Mouse (Mus musculus) erythroblast, embryonic 14.5 days (primary cell): Measurements from ENCODE around the gene Oprd1. TPM values are rescaled to one million over a fixed set of nuclear protein-coding genes. Genes with fewer than 3 reads are reported as not detected.

ENCODE experiments used
- H3K27me3 ChIP-seq: 2 replicates; pipeline ENCODE4 v1.6.1; 2012; ENCODE audit warnings: inconsistent platforms; ENCODE audit not compliant: control insufficient read depth
- H3K36me3 ChIP-seq: 2 replicates; pipeline ENCODE4 v1.6.1; 2012; ENCODE audit warnings: mild to moderate bottlenecking, inconsistent platforms; ENCODE audit not compliant: control insufficient read depth
- H3K4me1 ChIP-seq: 2 replicates; pipeline ENCODE4 v1.6.1; 2012; ENCODE audit warnings: inconsistent platforms; ENCODE audit not compliant: control insufficient read depth
- H3K4me3 ChIP-seq: replicated peaks from 2 replicates; pipeline ENCODE3; 2012; ENCODE audit warnings: moderate library complexity, mild to moderate bottlenecking, inconsistent platforms
- H3K9me3 ChIP-seq: 2 replicates; pipeline ENCODE4 v1.6.1; 2012; ENCODE audit warnings: low read length, inconsistent platforms, mixed read lengths; ENCODE audit not compliant: control insufficient read depth
- GATA1 ChIP-seq: IDR thresholded peaks from 2 replicates; pipeline ENCODE4 v1.6.1; 2012; ENCODE audit warnings: low read length, inconsistent platforms, mixed read lengths
- TAL1 ChIP-seq: IDR thresholded peaks from 3 replicates; pipeline ENCODE4 v1.6.1; 2012; ENCODE audit warnings: low read length, inconsistent platforms, mixed read lengths
- polyA plus RNA-seq: library from polyadenylated mRNA; stranded (reverse); fragments of >175 nt; gene quantifications from 2 replicates; pipeline ENCODE4 v1.2.3, GENCODE M21; 2012

The Oprd1 gene
- polyA plus RNA-seq: not detected in 2 replicates

DNA sequence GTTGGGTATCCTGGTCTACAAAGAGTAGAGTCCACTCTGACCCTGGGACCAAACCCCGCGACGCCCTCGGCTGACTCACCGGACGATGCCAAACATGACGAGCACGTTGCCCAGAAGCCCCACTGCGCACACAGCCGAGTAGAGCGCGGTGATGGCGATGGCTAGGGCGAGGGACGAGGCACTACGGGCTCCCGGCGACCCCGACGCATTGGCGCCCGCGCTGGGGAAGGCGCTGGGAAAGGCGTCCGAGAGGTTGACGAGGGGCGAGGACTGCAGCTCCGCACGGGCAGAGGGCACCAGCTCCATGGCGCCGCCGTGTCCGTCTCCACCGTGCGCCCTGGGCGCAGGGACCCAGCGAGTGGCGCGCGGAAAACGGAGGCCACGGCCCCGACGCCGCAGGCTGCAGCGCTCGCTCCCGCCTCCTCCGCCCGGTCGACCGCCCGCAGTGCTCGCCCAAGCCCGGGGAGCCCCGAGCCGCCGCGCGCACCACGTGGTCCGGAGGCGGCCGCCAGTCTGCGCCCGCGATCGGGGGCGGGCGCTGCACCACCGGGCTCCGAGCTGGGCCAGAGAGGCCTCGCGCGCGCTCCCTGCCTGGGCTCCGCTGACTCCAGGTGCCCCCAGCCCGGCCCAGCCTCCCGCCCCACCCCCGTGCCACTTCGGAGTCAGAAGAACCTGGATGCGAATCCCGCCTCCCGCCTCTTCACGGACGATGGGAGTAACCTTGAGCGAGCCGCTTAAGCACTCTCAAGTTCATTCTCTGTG lies at the start of gene Oprd1:
Gene Oprd1, minus strand, starts transcription at position 407 of the 762 bp plus-strand sequence.
- H3K27me3 ChIP-seq: peaks cover 73% of the 10 kb centered on the region
- H3K4me3 ChIP-seq: no peak within 1 kb of the TSS
- H3K36me3 ChIP-seq: no peaks in the 10 kb centered on the region

DNA sequence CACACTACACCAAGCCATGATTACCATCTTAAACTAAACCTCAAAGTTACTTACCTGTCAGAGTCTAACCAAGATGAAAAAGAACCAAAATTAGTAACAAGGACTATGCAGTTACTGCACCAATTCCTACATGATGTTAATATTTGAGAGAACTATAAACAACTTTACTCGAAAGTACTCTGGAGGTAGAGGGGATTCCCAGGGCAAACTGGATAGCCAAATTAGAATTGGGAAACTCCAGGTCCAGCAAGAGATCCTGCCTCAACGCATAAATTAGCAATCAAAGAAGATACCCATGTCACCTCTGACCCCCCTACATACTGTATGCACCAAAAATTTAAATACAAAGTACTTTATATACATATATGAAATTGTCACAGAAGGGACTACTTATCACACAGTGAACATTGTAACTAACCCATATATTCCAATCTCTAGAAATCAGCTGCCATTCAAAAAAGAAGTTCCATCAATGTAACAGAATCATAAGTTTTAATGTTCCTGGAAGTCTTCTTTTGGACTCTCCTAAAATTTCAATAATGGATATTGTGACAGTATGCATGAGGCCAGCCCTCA lies 43.6 kb upstream of the Oprd1 start:
- Histone ChIP-seq H3K4me3 (no peak overlapping the region), H3K36me3 (peaks cover 87% of the 10 kb centered on the region), H3K4me1 (peaks cover 2% of the 10 kb centered on the region), H3K9me3 (no peaks in the 10 kb centered on the region), H3K27me3 (no peaks in the 10 kb centered on the region)
- TF ChIP-seq TAL1: no peak
- TF ChIP-seq GATA1: no peak

More for the DNA sequence above, at the start of gene Oprd1:
- H3K9me3 ChIP-seq: no peaks in the 10 kb centered on the region; the same call in 1 of the 2 replicates
- TF ChIP-seq TAL1 (no peak), GATA1 (no peak)
- peaks cover 4% of the 10 kb centered on the region for H3K4me1 ChIP-seq

DNA sequence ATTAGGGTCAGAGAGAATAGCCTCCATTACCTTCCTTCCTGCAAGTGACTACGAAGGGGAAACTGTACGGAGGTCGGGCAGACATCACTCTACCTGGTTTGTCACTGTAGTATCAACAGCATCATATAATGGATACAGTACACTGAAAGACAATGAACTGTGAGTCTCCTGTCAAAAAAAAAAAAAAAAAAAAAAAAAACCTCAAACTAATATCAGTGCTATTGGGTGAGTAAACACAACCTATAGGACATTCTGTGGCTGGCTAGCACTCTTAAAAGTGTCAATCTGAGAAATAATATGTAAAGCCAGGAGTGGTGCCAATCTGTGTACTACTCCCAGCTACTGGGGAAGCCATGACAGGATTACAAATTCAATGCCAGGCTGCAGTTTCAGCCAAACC lies 38.9 kb upstream of the Oprd1 start:
- H3K4me3 ChIP-seq: no peak overlapping the region
- H3K27me3 ChIP-seq: no peaks in the 10 kb centered on the region
- no peaks in the 10 kb centered on the region for H3K9me3 ChIP-seq
- peaks cover 3% of the 10 kb centered on the region for H3K4me1 ChIP-seq
- TF ChIP-seq TAL1: no peak
- TF ChIP-seq GATA1: no peak
- peaks cover 69% of the 10 kb centered on the region for H3K36me3 ChIP-seq

DNA sequence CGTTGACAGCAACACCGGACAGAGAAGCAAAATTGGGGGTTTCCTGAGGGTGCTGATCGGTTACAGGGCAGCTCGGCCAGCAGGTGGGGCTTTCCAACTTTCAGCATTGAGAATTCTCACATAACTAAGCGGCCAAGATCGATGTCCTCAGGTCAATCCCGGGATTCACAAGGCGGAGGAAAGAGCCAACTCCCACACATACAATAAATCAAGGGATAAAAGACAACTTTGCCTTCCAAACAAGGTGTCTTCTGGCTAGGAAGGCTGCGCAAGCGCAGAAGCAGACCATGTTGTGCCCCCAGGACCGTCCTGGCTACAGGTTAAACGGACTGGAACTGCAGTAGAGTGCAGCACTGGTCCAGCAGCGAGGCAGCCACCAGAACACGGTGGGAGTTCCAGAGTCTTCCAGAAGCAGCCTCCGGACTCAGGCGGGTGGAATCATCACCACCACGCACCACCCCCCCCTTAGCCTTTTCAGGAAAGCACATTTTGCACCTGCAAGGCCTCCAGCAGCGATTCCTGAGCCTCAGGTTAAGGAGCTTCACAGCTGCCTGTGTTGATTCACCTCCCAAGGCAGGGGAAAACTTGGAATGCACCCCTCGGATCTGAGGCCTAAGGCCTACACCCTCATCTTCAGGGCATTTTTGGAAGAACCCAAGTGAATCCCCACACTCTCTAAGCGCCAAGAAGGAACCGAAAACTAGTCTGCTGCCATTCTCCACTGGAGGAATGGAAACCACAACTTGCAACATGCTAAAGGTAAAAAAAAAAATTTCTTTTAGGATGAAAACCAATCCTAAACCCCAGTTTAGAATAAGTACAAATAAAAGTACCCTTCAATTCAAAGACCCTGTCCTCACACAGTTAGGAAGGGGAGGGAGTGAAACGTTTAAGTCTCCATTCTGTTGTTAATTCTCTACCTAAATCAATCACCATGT lies 37.7 kb upstream of the Oprd1 start:
- peaks cover 3% of the 10 kb centered on the region for H3K4me1 ChIP-seq
- H3K9me3 ChIP-seq: no peaks in the 10 kb centered on the region
- no peaks in the 10 kb centered on the region; the same call in 1 of the 2 replicates for H3K27me3 ChIP-seq
- no peak for TF ChIP-seq TAL1
- TF ChIP-seq GATA1: no peak
- H3K36me3 ChIP-seq: peaks cover 58% of the 10 kb centered on the region
- H3K4me3 ChIP-seq: no peak overlapping the region

DNA sequence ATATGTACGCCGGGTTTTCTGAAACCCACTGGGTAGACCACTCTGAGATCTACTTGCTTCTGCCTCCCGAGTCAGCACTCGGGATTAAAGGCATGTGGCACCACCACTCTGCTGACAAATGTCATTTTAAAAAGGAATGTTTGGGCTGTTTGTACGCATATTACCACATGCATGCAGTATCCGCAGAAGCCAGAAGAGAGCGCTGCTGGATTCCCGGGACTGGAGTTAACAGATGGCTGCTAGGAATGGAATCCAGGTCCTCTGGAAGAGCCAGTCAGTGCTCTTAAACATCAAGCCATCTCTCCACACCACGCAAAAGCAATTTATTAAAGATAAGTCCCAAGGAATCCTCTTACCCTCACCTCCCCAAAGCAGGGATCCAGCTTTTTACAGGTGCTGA lies 36.4 kb upstream of the Oprd1 start:
- Histone ChIP-seq H3K27me3 (no peaks in the 10 kb centered on the region; the same call in 1 of the 2 replicates), H3K9me3 (no peaks in the 10 kb centered on the region), H3K4me1 (peaks cover 3% of the 10 kb centered on the region), H3K4me3 (no peak overlapping the region), H3K36me3 (peaks cover 47% of the 10 kb centered on the region)
- TF ChIP-seq TAL1: no peak
- TF ChIP-seq GATA1: no peak

DNA sequence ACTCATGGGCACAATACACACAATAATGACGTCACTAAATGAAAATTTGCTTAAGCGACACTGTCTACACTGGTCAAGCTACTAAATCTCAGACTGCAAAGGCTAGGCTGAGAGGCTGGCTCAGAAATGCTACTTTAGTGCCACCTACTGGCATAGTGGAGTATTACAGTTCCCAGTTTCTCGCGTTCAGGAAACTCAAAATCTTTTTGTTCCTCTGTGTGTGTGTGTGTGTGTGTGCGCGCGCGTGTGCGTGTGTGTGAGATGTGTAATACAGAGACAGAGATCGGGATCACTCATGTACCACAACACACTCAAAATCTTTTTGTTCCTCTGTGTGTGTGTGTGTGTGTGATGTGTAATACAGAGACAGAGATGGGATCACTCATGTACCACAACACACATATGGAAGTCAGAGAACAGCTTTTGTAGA lies 34.4 kb upstream of the Oprd1 start:
- TF ChIP-seq TAL1 (no peak), GATA1 (no peak)
- H3K4me1 ChIP-seq: peaks cover 3% of the 10 kb centered on the region
- no peaks in the 10 kb centered on the region for H3K9me3 ChIP-seq
- peaks cover 26% of the 10 kb centered on the region for H3K36me3 ChIP-seq
- H3K27me3 ChIP-seq: peaks cover 3% of the 10 kb centered on the region
- H3K4me3 ChIP-seq: no peak overlapping the region

DNA sequence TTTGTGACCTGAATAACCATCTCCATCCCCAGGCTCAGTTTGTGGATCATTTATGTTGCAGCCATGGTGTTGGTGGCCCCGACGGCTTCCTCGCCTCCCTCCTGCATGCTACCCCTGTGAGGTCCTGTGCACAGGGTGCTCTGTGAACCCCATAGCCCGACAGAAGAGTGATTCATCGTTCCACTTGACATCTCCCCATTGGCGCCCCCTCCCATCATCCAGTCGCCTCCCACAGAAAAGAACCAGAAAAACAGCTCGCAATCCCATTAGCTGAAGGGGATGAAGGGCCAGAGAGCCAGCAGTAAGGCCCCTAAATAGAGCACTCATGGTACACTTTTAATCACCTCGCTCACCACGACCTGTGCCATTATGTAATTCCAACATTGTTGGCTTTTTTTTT lies 32.2 kb upstream of the Oprd1 start:
- Histone ChIP-seq H3K4me3 (no peak overlapping the region), H3K9me3 (no peaks in the 10 kb centered on the region), H3K4me1 (peaks cover 3% of the 10 kb centered on the region), H3K27me3 (peaks cover 4% of the 10 kb centered on the region), H3K36me3 (peaks cover 7% of the 10 kb centered on the region)
- TF ChIP-seq GATA1 (no peak), TAL1 (no peak)

DNA sequence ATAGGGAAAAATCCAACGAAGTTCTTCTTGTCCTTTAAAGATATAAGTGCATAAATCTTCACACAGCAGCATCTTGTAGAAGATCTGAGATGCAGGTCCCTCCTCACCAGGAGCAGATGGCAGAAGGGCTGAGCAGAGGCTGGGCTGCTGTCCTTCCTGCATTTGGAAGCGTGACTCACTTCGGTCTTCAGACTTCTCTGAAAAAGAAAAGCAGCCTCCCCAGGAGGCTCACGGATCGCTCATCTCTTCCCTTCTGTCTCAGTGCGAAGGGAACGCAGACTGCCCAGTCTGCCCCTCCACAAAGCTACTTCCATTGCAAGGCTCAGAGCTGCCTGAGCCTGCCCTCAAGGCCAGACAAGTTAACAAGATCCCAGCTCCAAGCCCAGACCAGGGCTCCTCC lies 26.6 kb upstream of the Oprd1 start:
- Histone ChIP-seq H3K4me3 (no peak overlapping the region), H3K27me3 (peaks cover 9% of the 10 kb centered on the region), H3K36me3 (no peaks in the 10 kb centered on the region), H3K9me3 (no peaks in the 10 kb centered on the region), H3K4me1 (no peaks in the 10 kb centered on the region)
- TF ChIP-seq TAL1 (no peak), GATA1 (no peak)

DNA sequence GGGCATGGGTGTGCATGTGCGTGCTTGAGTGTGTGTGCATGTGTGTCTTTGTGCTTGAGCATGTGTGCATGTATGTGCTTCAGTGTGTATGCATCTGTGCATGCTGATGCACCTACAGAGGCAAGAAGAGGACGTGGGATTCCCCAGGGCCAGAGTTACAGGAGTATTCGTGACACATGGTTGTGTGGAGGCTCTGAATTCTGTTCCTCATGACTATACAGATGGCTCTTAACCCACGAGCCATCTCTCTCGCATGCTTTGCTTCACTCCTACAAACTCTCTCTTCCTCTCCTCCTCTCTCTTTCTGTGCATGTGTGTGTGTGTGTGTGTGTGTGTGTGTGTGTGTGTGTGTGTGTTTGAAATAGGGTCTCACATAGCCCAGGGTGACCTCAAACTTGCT lies 25.5 kb upstream of the Oprd1 start:
- TF ChIP-seq GATA1 (no peak), TAL1 (no peak)
- Histone ChIP-seq H3K36me3 (no peaks in the 10 kb centered on the region), H3K9me3 (no peaks in the 10 kb centered on the region), H3K4me3 (no peak overlapping the region), H3K4me1 (no peaks in the 10 kb centered on the region), H3K27me3 (peaks cover 9% of the 10 kb centered on the region)
